Mouse (Mus musculus) C2C12 (cell line): ENCODE results near the gene Pik3c2a. TPM values are rescaled to one million over a fixed set of nuclear protein-coding genes. Genes with fewer than 3 reads are reported as not detected.

Source experiments
- H3K27me3 ChIP-seq: one replicate; pipeline ENCODE4 v1.6.1; 2011; ENCODE audit not compliant: control insufficient read depth, insufficient read depth, insufficient read length
- H3K36me3 ChIP-seq: one replicate; pipeline ENCODE4 v1.6.1; 2011; ENCODE audit not compliant: control insufficient read depth, insufficient read depth
- H3K4me3 ChIP-seq: one replicate; pipeline ENCODE4 v1.5.1; 2011; ENCODE audit warnings: mild to moderate bottlenecking, control low read depth; ENCODE audit not compliant: poor library complexity, insufficient read depth, severe bottlenecking
- H3K79me2 ChIP-seq: one replicate; pipeline ENCODE4 v1.6.1; 2011; ENCODE audit not compliant: control insufficient read depth, insufficient read depth
- H3K79me3 ChIP-seq: one replicate; pipeline ENCODE4 v1.6.1; 2011; ENCODE audit warnings: low read depth, control low read depth
- H3ac ChIP-seq: one replicate; pipeline ENCODE3; 2011; ENCODE audit warnings: low read depth; ENCODE audit not compliant: control insufficient read depth, insufficient read length
- CEBPB ChIP-seq: IDR thresholded peaks from one replicate; pipeline ENCODE4 v1.6.1; 2011; ENCODE audit warnings: low read depth, mild to moderate bottlenecking, control low read depth, moderate library complexity
- CTCF ChIP-seq: IDR thresholded peaks from one replicate; pipeline ENCODE4 v1.5.1; 2011; ENCODE audit not compliant: control insufficient read depth, insufficient read depth, insufficient read length
- FOSL1 ChIP-seq: IDR thresholded peaks from one replicate; pipeline ENCODE4 v1.8.0; 2011; ENCODE audit warnings: mild to moderate bottlenecking, low read length; ENCODE audit not compliant: poor library complexity, insufficient read depth, severe bottlenecking
- MAX ChIP-seq: IDR thresholded peaks from one replicate; pipeline ENCODE4 v1.6.1; 2011; ENCODE audit warnings: mild to moderate bottlenecking, control low read depth
- MYOD1 ChIP-seq: IDR thresholded peaks from one replicate; pipeline ENCODE4 v1.6.1; 2011; ENCODE audit warnings: low read depth; ENCODE audit not compliant: control insufficient read depth, insufficient read length
- MYOG ChIP-seq: IDR thresholded peaks from one replicate; pipeline ENCODE4 v1.6.1; 2011; ENCODE audit not compliant: control insufficient read depth, insufficient read length; ENCODE audit errors: extremely low read depth
- USF1 ChIP-seq: IDR thresholded peaks from one replicate; pipeline ENCODE4 v1.6.1; 2011; ENCODE audit warnings: low read depth, mild to moderate bottlenecking, control low read depth, moderate library complexity
- polyA plus RNA-seq: library from polyadenylated mRNA; unstranded; fragments of >200 nt; fragmentation: generic; extraction: Trizol; gene quantifications from one replicate; pipeline ENCODE4 v1.2.1, GENCODE M21; 2012; ENCODE audit warnings: missing spikeins

The Pik3c2a gene
- polyA plus RNA-seq, 1 experiment: 4.1 TPM

GRCm38 (mm10) chr7:116301661-116302311, 141.5 kb downstream of the Pik3c2a start:
- Histone ChIP-seq H3ac (no peak overlapping the region), H3K27me3 (peaks cover 3% of the 10 kb centered on the region), H3K79me2 (no peaks in the 10 kb centered on the region), H3K4me3 (no peak overlapping the region), H3K79me3 (no peaks in the 10 kb centered on the region), H3K36me3 (no peaks in the 10 kb centered on the region)
- TF ChIP-seq MAX: no peak
- no peak for TF ChIP-seq FOSL1
- TF ChIP-seq MYOD1: no peak
- no peak for TF ChIP-seq MYOG
- no peak for TF ChIP-seq CEBPB
- TF ChIP-seq CTCF: no peak
- no peak for TF ChIP-seq USF1

DNA sequence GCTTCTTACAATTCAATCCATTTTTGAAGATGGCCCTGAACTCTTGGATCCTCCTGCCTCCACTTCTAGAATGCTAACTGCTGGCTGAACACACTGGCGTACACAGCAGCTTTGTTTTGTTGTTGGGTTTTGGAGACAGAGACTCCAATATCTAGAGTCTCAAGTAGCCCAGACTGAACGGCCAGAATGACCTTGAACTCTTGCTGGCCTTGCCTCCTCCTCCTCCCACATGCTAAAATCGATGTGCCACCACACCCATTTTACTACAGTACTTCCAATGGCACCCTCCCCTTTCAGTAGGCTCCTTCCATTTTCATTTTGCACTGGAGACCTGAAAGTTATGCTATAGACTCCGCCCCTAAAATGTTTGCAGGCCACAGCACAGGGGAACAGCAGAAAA, 142.1 kb downstream of the Pik3c2a start:
- Histone ChIP-seq H3K36me3 (no peaks in the 10 kb centered on the region), H3K79me3 (no peaks in the 10 kb centered on the region), H3K79me2 (no peaks in the 10 kb centered on the region), H3K4me3 (no peak overlapping the region), H3K27me3 (peaks cover 3% of the 10 kb centered on the region), H3ac (no peak overlapping the region)
- TF ChIP-seq MYOG (no peak), CEBPB (no peak), USF1 (no peak), CTCF (no peak), MYOD1 (no peak), MAX (no peak), FOSL1 (no peak)

DNA sequence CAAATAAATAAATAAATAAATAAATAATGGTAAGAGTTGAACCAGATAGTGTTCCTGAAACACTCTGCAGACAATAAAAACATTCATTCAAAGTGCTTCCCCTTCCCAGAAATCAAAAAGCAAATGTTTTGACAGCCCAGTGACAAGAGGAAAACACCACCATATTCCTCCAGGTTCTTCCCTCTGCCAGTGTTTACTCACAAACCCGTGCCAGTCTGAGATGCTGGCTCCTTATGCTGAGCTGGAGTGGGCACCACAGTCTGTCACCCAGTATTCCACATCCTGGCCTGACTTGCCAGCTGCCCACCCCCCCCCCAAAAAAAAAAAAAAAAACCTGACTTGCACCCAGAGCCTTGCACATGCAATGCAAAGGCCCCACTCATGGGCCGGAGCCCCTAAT, 144.4 kb downstream of the Pik3c2a start:
- Histone ChIP-seq H3K36me3 (no peaks in the 10 kb centered on the region), H3K79me3 (no peaks in the 10 kb centered on the region), H3K27me3 (peaks cover 3% of the 10 kb centered on the region), H3K79me2 (no peaks in the 10 kb centered on the region), H3ac (no peak overlapping the region), H3K4me3 (no peak overlapping the region)
- no peak for TF ChIP-seq MYOG
- no peak for TF ChIP-seq MAX
- no peak for TF ChIP-seq FOSL1
- no peak for TF ChIP-seq CEBPB
- no peak for TF ChIP-seq CTCF
- TF ChIP-seq USF1: no peak
- TF ChIP-seq MYOD1: no peak

DNA sequence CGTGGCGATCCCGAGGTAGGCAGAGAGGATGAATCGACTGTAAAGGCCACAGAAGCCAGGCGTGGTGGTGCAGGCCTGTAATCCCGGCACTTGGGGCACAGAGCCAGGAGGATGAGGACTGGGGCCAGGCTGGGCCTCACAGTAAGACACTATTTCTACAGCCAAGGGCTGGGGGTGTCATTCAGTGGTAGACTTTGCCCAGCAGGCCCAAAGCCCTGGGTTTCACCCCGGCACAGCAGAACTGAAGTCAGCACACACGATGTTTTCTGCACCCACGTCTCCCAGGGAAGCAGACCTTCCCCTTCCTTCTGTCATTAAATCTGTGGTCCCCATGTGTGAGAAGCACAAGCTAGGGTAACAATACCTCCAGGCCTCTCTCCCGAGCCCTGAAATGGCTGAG, 144.9 kb downstream of the Pik3c2a start:
- Histone ChIP-seq H3ac (no peak overlapping the region), H3K79me2 (no peaks in the 10 kb centered on the region), H3K4me3 (no peak overlapping the region), H3K27me3 (peaks cover 3% of the 10 kb centered on the region), H3K79me3 (no peaks in the 10 kb centered on the region), H3K36me3 (no peaks in the 10 kb centered on the region)
- TF ChIP-seq CEBPB: no peak

- Histone ChIP-seq H3K27me3 (peaks cover 9% of the 10 kb centered on the region), H3K79me2 (no peaks in the 10 kb centered on the region), H3K36me3 (no peaks in the 10 kb centered on the region), H3ac (no peak overlapping the region), H3K4me3 (no peak overlapping the region), H3K79me3 (no peaks in the 10 kb centered on the region)
- TF ChIP-seq MYOD1 (no peak), CEBPB (no peak), USF1 (no peak), CTCF (no peak), MYOG (no peak), MAX (no peak), FOSL1 (no peak)
Measured at GRCm38 (mm10) chr7:116294961-116295360, 148.3 kb downstream of the Pik3c2a start.

- H3K79me3 ChIP-seq: no peaks in the 10 kb centered on the region
- H3K79me2 ChIP-seq: no peaks in the 10 kb centered on the region
- peaks cover 6% of the 10 kb centered on the region for H3K27me3 ChIP-seq
- H3K36me3 ChIP-seq: no peaks in the 10 kb centered on the region
- H3K4me3 ChIP-seq: no peak overlapping the region
- TF ChIP-seq CEBPB: no peak
- no peak overlapping the region for H3ac ChIP-seq
Measured at GRCm38 (mm10) chr7:116292377-116292776, 150.9 kb downstream of the Pik3c2a start.
